Mouse (Mus musculus) left cerebral cortex, adult 2 months (tissue): Measurements from ENCODE around the gene Zfp454. TPM values are rescaled to one million over a fixed set of nuclear protein-coding genes. Genes with fewer than 3 reads are reported as not detected.

ENCODE experiments used
- DNase-seq, 2 experiments: peaks; one replicate each; pipeline ENCODE4 v3.0.0; 2021 to 2022; ENCODE audit warnings: low spot score in 2 of 2, mixed read lengths in 1 of 2; ENCODE audit errors: extremely low spot score in 1 of 2
- H3K27ac ChIP-seq: fragments of 200-600 bp; 2 replicates; pipeline ENCODE4 v1.8.1; 2022
- H3K4me3 ChIP-seq: fragments of 200-600 bp; 2 replicates; pipeline ENCODE4 v1.8.1; 2022
- CTCF ChIP-seq: fragments of 200-600 bp; IDR thresholded peaks from 2 replicates; pipeline ENCODE4 v1.8.1; 2022; ENCODE audit warnings: antibody characterized with exemption, mild to moderate bottlenecking, moderate library complexity
- intact Hi-C: fragments of 180-260 bp; cut with DNase I; formaldehyde crosslinking; loops from one replicate; pipeline ENCODE4 v1.15.1; 2025
- long read RNA-seq, 2 experiments: library from polyadenylated mRNA; stranded (forward); transcript quantifications; one replicate each; pipeline ENCODE4 v2.0.0; 2021; ENCODE audit warnings: borderline mapping rate in 2 of 2
- total RNA-seq, 2 experiments: library from RNA; stranded (reverse); gene quantifications; 2 replicates each; pipeline ENCODE4 v1.2.3; 2021

The Zfp454 gene
- total RNA-seq: 1 to 10 TPM; 6.5 TPM
- long read RNA-seq, experiment 1, partial matches to known transcripts: 2 of 5 reads
- long read RNA-seq, experiment 1, other reads (novel, unspliced or antisense): 3 of 5 reads
- long read RNA-seq, experiment 2, partial matches to known transcripts: 2 of 5 reads
- long read RNA-seq, experiment 2, other reads (novel, unspliced or antisense): 3 of 5 reads

DNA sequence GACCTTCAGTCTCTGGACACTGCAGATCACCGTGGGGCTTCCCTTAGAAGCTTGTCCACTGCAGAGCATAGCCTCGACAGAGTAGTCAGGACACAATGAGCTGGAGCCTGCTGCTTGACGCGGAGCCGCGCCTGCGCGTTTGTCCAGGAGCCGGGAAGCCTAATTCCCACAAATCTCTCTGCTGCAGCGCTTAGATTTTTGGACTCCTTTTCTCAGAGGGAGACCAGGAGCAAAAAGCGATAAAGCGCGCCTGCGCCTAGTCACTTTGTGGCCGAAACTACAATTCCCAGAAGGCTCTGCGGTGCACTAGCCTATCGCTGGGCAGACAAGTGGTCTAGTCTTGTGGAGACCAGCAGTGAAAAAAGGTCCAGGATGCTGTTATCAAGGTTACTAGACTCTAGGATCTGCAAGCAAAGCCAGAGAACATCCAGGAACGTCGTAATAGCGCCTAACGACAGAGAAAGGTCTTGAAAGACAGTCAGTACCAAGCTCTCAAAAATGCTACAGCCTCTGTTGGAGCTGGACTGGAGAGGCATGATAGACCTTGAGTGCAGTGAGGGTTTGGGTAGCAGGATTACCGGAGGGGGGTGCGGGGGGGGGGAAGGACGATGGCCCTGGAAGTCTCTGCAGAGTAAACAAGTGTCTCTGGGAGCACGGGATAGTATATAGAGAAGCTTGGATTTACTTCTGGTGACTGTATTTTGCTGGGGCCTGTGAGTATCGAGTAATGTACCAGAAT, at the start of gene Zfp454:
Gene Zfp454, minus strand, starts transcription at position 262 of the 739 bp plus-strand sequence.
- TF ChIP-seq CTCF: no peak
- intact Hi-C loops: loop anchor here (1.0 to 5.0 kb wide), 3 partner anchors 28 to 47 kb away; partner anchors contain the start of genes Zfp354b and Zfp879
- H3K27ac ChIP-seq: peak within 1 kb of the TSS; percentile 75
- peak within 1 kb of the TSS; percentile 49 for H3K4me3 ChIP-seq
- DNase-seq: peak; percentile 93 to 95

DNA sequence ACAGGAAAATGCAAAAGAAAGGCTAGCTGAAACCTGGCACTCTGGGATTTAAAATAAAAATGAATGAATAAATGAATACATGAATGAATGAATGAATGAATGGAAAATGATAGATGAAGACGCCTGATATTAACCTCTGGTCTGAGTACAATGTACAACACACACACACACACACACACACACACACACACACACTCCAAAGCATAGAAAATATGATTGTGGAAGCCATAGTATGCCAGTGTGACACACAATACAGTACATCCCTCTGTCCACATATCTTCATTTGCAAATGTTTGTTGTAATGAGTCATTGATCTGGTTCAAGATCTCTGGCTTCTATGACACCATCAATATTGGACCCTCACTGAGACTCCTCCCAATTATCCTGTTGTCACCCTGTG, 44.6 kb upstream of the Zfp454 start:
- peak overlapping the region; percentile 94 for H3K27ac ChIP-seq
- intact Hi-C loops: loop anchor here (5.0 kb wide), 2 partner anchors 45 to 105 kb away; partner anchors contain the start of genes Zfp354c and Zfp454
- DNase-seq: no peak
- no peak for TF ChIP-seq CTCF
- H3K4me3 ChIP-seq: peak overlapping the region; percentile 67

DNA sequence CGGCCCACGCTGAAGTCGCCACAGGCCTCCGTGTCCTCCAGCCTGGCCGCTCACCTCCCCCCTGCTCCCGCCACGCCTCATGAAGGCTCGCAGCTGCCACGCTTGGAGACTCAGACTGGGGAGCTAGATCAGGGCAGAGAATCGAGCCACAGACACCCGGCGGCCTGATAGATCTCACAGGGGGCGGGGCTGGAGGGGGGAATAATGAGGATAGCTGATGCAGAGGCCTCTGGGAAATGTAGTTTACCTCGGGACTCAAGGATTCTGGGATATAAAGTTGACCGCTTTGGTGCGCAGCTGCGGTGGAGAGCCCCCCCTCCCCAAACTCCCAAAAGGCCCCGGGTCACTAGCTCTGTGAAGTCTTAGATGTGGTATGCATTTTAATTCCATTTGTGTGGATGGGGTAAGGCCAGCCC, 44.0 kb upstream of the Zfp454 start, which contains the start of gene Zfp354b:
Gene Zfp354b, minus strand, starts transcription at position 183 of the 416 bp plus-strand sequence.
- no peak for TF ChIP-seq CTCF
- H3K4me3 ChIP-seq: peak within 1 kb of the TSS; percentile 67
- H3K27ac ChIP-seq: peak within 1 kb of the TSS; percentile 94
- intact Hi-C loops: loop anchor here (1.0 to 5.0 kb wide), 4 partner anchors 15 to 131 kb away; partner anchors contain the start of genes Zfp2, Zfp354c and Zfp454
- peak; percentile 75 to 85 for DNase-seq

DNA sequence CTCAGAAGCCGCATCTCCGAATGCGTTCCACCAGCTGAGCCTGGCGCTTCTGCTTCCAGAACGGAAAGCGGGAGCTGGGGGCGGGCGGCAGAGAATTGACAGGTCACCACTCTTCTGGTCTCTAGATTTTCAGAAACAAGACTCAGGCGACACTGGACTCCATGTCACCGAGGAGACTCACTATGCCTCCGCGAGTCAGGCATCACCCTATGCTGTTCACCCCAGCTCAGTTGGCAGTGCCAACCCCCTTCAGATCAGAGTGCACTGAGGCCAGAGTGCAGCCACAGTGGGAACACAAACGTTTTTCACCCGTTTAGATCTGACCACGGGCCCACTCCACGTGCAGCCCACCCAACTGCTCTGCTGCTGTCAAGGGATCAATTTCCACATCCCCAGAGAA, 43.6 kb upstream of the Zfp454 start:
- H3K4me3 ChIP-seq: peak overlapping the region; percentile 67
- DNase-seq: no peak
- no peak for TF ChIP-seq CTCF

DNA sequence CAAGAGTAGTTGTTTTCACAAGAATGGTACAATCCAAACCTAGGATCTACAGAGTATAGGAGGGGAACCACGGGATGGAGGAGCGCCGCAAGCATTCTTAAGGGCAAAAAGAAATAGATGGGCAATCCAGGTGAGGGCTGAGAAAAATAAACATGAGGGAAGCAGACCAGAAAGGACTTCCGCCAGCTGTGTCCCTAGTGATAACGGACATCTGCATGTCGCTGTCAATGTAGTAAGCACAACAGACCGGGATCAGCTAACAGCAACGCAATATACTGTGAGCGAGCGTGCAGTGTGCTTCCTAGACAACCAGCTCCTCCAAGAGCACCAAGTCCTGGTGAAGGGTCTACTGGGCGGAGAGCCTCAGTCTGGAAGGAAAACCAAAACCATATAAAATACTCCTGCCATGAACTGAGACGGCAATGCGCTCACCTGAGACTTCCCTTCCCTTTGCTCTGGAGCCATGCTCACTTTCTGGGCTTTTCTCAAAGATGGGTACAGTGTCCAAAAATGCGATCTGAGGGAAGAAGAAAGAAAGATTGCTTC, 43.1 kb upstream of the Zfp454 start:
- no peak for DNase-seq
- intact Hi-C loops: loop anchor here (1.0 to 5.0 kb wide), 4 partner anchors 14 to 132 kb away; partner anchors contain the start of genes Zfp2, Zfp354c and Zfp454
- Histone ChIP-seq H3K27ac (peak overlapping the region; percentile 94), H3K4me3 (peak overlapping the region; percentile 67)
- no peak for TF ChIP-seq CTCF

More for the DNA sequence above, 43.6 kb upstream of the Zfp454 start:
- peak overlapping the region; percentile 94 for H3K27ac ChIP-seq
- intact Hi-C loops: loop anchor here (1.0 to 5.0 kb wide), 4 partner anchors 15 to 132 kb away; partner anchors contain the start of genes Zfp2, Zfp354c and Zfp454

DNA sequence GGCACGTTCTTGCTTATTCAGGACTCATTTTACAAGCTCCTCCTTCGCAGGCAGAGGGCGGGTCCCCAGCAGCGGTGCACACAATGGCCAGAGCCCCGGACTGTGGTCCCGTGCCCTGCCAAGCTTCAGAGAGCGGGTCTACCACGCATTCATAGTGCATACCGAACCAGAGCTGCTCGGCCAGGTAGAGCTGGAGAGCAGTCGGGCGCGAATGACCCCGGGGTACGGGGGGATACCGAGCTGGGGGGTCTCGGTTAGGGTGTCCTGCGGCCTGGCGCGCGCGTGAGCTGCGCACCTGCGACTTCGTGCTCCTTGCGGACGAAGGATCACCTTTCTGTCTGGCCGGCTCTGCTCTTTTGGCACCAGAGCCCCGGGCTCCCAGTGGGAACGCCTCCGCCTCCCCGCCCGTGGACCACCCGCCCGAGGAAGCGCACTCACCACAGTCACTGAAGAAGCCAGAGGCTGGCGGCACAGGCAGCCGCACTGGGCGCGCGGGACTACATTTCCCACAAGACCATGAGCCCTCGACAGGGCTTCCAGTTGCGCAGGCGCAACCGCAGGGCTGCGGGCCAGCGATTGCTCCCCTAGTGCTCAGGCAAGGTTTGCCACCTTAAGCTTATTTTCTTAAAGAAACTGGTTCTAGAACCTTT, 28.3 kb upstream of the Zfp454 start, which contains the start of gene Zfp2:
Gene Zfp2, minus strand, starts transcription at position 495 of the 650 bp plus-strand sequence.
- TF ChIP-seq CTCF: peak; percentile 82
- peak within 1 kb of the TSS; percentile 94 for H3K4me3 ChIP-seq
- peak; percentile 90 to 91 for DNase-seq
- peak within 1 kb of the TSS; percentile 96 for H3K27ac ChIP-seq
- intact Hi-C loops: loop anchor here (1.0 to 5.0 kb wide), 4 partner anchors 16 to 88 kb away; partner anchors contain the start of genes Zfp354b, Zfp354c, Zfp454 and Zfp879

DNA sequence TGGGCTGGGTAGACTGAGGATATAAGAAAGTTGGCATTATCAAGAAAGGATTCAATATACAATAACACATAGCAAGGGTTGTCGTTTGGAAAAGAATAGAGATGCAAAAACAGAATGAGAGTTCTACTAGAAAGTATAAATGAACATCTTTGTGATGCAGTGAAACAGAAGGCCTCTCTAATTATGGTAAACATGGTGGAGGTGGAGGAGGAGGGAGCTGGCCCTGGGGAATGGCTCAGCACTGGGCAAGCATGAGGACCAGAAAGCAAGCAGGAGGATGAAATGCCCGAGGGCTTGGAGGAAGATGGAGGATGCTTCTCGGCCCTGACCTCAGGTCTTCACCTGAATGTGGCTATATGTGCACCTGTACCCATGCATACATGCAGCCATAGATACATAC, 27.0 kb upstream of the Zfp454 start:
- Histone ChIP-seq H3K27ac (no peak overlapping the region), H3K4me3 (no peak overlapping the region)
- intact Hi-C loops: no loop called here
- DNase-seq: no peak
- TF ChIP-seq CTCF: no peak

DNA sequence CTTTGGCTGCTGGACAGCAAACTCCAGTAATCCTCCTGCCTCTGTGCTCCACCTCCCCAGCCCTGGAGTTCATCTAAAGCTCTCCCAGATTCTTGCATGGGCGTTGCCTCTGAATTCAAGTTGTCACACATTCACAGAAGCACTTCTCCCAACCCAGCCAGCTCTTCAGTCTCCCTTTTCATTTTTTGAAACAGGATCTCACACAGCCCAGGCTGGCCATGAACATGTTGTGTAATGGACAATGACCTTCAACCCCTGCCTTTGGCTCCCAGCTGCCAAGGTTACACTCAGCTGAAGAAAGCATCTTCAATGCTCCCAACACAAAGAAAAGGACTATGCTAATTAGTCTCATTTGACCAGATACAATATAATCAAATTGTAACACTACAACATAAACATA, 25.9 kb upstream of the Zfp454 start:
- intact Hi-C loops: no loop called here
- no peak for DNase-seq
- Histone ChIP-seq H3K27ac (no peak overlapping the region), H3K4me3 (no peak overlapping the region)
- TF ChIP-seq CTCF: no peak

DNA sequence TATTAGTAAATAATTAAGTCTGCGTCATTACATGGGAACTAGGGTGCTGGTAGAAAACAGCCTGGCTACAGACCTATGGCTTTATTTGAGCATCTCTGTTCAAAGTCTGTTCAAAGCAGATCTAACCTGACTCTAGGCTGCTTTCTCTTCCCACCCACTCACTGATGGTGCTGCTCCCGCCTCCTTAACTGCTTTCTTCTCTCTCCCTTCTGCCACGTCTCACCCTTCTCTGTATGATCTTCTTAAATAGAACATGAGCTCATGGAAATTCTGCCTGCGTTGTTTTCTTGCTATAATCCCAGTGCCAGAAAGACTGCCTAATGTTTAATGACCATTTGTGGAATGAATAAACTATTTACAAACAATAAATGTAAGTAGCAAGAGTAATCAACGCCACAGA, 20.7 kb upstream of the Zfp454 start:
- Histone ChIP-seq H3K4me3 (no peak overlapping the region), H3K27ac (peak overlapping the region; percentile 32; the same call in 1 of the 2 replicates)
- DNase-seq: no peak
- intact Hi-C loops: no loop called here
- no peak for TF ChIP-seq CTCF

DNA sequence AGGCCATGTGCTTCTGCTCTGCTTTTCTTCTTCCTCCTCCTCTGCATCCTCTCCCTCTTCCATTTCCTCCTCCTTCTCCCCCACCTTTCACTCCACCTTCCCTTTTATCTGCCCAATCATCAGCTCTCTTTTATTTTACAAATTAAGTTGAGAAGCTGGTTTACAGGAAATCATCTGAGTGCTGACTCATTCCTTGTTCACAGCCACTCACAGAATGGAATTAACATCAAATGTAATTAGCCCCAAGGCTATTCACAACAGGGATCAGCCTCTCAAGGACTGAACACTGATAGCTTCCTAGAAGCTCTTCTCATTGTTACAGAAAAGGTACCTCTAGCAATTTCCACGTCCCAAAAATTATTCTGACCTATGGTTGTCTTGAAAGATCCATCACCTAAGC, 9.9 kb upstream of the Zfp454 start:
- no peak for TF ChIP-seq CTCF
- Histone ChIP-seq H3K4me3 (no peak overlapping the region), H3K27ac (no peak overlapping the region)
- intact Hi-C loops: no loop called here
- no peak for DNase-seq

DNA sequence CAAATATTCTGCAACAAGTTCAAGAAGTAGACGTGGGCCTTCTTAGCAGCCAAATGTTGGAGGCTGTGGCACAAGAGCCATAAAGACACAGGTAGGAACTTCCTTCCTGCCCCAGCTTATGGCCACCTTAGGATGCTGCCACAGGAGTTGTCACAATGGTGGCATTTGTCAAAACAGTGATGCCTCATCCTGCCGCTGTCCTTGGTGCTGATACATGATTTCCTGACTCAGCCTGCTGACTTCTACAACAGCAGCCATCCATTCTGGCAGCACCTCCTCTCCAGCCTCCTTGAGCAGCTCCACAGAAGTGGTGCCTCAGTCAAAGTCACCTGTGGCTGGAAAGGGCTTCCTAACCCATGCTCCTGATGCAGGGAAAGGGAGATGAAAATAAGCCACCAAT, 5.0 kb upstream of the Zfp454 start:
- no peak for DNase-seq
- no peak overlapping the region for H3K4me3 ChIP-seq
- TF ChIP-seq CTCF: no peak
- intact Hi-C loops: no loop called here
- H3K27ac ChIP-seq: no peak overlapping the region
